Mouse (Mus musculus) embryo, embryonic 10.5 days (tissue): ENCODE results near the gene Gm27235.
"Not testable (repeated sequence)": the region's sequence is repeated elsewhere in the genome, so short reads cannot be mapped to it uniquely, and the experiment has no call there.

ENCODE experiments used
- DNase-seq: peaks from one replicate; pipeline ENCODE4 v3.0.0-alpha.2; 2015; ENCODE audit warnings: low spot score

Gene Gm27235

DNA sequence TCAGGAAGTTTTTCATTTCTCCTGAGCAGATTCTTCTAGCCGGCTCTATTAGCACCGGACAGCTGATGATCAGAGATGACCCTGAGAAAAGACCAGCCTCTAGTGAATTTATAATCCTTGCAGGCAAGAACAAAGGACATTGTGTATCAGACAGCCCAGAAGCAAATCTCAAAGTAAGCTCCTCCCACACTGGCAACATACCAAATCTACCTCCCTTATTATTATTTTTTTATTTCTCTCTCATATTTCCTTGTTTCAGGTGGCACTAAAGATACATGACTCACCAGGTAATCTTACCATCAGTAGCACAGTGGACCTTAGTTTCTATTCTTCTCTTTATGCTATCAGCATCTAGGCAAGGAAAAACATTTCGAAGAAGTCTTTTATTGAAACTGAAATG lies at the start of gene Gm27235, which contains the start of gene D730048I06Rik:
TSS of gene Gm27235 (minus strand) at position 101 of the 400 bp plus-strand sequence.
TSS of gene D730048I06Rik (minus strand) at position 112 of the 400 bp plus-strand sequence.
- no peak for DNase-seq

DNA sequence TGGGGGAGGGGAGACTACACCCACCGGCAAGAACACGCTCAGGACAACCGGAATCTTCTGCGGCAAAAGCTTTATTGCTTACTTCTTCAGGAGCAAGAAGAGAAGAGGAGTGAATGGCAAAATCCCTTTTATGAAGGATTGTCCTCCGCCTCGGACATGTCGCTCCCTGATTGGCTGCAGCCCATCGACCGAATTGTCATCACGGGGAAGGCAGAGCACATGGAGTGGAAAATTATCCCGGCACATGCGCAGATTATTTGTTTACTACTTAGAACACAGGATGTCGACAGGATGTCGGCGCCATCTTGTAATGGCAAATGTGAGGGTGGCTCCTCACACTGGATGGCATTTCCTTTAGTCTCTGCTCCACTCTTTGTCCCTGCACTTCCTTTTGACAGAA lies 28.0 kb upstream of the Gm27235 start:
- DNase-seq: not testable (repeated sequence)

DNA sequence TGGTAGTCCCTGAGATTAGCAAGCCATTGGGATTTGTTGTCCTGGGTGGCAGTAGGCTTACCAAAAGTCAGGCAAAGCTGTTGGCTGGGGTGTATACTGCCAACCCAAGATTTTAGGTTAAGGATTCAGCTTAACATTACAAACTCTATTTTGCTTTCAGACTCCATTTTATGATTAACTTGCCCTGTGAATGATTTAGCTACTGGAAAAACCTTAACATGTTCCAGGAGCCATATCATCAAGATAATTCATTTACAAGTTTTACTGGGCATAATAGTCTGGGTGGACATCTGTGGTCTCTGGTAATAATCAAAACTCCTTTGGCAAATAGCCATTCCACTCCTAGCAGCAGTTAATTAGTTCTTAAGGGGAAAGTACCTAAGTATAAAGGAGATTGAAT lies 8.2 kb upstream of the Gm27235 start:
- DNase-seq: no peak

DNA sequence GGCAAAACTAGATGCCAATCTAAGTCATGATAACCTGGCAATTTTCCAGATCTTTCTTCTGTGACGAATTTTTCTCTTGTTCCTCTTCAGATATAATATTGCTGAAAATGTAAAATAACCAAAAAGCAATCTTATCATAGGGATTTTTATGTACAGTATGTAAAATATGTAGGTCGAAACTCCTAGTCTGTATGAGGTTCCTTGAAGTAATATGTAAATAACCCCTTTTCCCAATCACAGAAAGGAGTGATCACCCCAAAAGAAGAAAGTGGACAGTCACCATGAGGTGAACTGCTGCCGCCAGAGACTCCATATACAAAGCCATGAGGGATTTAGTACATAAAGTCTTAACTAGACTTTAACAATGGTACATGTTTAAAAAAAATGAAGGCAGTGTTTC lies 11.9 kb downstream of the Gm27235 start, which contains the start of gene Gm17727:
TSS of gene Gm17727 (minus strand) at position 101 of the 400 bp plus-strand sequence.
- DNase-seq: no peak

DNA sequence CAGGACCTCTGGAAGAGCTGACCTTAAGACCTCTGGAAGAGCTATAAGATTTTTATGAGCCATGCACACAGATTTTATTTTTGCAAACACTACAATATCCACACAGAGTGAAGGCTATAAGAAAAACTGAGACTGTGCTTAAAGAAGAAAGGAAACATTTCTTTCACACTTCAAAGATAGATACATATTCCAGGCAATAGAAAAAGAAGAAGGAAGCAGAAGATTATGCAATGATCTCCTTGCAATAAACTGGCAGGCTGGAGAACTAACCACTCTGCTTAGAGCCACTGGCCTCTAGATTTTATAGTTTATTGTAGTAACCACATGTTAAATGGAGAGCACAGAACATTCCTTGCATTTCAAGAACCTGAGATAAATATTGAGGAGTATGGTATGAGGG lies 33.1 kb downstream of the Gm27235 start:
- no peak for DNase-seq

DNA sequence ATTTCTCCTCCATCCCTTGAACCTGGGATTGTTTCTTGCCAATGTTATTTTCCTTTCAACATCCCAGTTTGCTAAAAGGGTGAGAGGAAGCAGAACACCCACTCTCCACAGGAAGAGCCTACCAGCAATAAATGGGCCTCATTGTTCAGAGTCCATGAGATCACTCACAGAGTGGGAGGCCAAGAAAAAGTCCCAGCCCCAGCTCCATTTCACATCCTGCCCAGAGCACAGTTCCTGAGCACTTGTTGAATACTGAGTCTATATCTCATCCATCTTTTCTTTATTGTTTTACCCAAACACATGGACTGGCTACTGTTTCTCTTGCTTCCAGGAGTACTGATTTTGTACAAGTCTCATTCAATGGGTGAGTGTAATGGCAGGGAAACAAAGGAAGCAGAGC lies 49.2 kb downstream of the Gm27235 start, which contains the start of gene Gm17677:
TSS of gene Gm17677 (plus strand) at position 301 of the 400 bp plus-strand sequence.
- no peak for DNase-seq
